Mouse (Mus musculus): ENCODE measurements around the gene Lrrc75b.
A peak's percentile ranks its signal among the peaks of the same experiment; 100 is the strongest.
"Not testable (repeated sequence)": the region's sequence is repeated elsewhere in the genome, so short reads cannot be mapped to it uniquely, and the experiment has no call there.

Gene Lrrc75b

GRCm38 (mm10) chr10:75566765-75567164, 6.6 kb upstream of the Lrrc75b start:
- DNase-seq = not testable (repeated sequence)

- no peak for DNase-seq
These were observed 6.2 kb upstream of the Lrrc75b start for GRCm38 (mm10) chr10:75566321-75566720.

GRCm38 (mm10) chr10:75565906-75566305, 5.8 kb upstream of the Lrrc75b start:
- peak; percentile 97 for DNase-seq

DNA sequence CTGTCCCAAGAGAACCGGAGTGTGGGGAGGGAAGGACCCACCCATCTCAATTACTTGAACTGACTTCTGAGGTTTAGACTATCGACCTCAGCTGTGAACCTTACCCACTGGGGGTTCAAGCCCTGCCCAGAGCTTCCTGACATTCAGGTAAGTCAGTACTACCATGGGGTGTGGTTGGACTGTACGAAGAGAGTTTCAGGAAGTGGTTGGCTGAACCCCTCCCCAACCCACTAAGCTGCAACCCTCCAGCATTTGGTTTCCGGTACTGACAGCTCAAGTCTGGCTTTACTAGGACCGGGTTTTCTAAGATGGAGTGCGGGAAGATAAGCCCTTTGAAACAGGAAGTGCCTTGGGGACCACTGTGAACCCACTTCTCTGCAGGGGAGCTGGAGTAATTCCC, 5.3 kb upstream of the Lrrc75b start:
- DNase-seq = peak; percentile 63

- DNase-seq = no peak
These were observed 4.6 kb upstream of the Lrrc75b start for GRCm38 (mm10) chr10:75564687-75565265.

DNA sequence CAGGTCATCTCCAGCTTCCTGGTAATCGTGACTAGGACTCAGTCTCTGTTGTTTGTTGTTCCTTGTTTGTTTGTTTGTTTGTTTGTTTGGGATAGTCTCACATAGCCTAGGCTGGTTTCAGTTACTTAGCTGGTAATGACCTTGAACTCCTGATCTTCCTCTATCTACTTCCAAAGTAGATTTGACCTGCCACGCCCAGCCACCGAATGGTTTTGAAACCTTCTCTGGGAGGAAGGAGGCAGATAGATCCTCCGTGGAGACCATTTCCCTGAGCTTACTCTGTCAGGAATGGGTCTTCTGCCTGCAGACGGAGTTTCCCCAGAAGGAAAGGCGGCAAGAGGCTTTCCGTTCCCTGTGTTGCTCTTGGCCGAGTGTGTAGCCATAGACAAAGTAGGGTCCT, 2.5 kb upstream of the Lrrc75b start:
- no peak for DNase-seq

DNA sequence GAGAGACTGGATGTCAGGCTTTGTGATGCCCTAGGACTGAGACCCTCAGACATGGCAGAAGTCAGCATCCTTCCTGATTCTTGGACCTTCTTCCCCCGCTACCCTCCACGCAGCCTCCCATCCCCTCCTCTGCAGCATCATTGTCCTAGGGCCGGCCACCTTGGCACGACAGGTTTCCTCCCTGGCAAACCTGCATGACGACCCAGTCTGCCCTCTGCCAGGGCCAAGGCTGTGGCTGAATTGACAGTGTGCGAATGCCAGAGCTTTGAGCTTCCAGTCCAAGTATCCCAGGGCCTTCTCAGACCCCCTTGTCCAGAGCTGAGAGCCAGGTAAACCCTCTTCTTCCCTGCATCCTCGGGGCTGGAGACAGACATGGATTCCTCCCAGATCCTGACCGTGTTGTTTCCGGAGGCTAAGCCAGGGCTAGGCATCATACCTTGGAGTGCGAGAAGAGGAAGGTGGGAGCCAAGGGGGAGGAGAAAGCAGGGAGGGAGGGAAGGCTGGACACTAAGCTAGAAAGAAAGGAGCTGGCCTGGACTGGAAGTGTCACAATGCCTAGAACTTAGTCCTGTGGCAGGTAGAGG, 1.0 kb upstream of the Lrrc75b start, which contains the start of gene Ggt1:
Gene Ggt1, plus strand, starts transcription at position 534 of the 584 bp plus-strand sequence.
- no peak for DNase-seq

DNA sequence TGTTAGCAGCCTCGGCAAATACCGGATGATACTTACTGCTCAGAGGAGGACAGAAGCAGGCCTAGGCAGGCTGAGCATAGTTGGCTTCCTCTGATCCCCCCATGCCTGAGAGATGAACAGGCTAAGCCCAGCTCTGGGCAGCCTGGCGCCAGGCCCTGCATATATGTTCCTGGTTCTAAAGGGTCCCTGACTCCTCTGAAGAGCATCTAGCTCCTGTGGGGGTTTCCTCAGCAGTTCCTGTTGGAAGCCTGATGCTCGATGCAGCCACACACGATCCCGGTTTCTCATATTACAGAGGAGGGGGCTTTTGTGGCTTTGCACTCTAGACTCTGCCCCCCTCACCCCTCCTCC, 394 bp upstream of the Lrrc75b start:
- no peak for DNase-seq

DNA sequence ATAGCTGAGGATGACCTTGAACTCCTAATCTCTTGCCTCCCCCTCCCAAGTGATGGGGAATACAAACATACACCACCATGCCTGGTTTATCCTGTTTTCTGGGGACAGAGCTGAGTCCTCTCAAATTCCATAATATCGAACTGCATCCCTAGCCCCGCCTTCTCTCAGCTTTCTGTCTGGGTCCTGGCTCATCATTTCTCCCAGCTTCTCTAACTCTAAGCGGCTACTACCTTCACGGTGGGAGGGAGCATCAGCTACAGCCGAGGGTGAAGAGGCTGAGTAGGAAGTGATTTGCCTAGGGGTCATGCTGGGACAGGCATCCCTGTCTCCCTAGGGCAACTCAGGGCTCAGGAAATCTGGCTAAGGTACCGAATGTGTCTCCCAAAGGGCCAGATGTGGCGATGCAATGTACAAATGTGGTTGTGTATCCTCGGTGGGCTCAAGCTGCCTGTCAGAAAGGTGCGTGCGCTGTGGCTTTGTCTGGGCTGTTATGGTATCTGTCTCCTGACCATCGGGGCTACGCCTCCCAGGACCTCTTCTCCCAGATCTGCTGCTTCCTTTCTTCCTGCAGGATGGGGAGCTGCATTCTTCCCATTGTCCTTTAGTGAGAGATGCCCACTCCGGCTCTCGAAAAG, 972 bp downstream of the Lrrc75b start:
- DNase-seq = no peak

DNA sequence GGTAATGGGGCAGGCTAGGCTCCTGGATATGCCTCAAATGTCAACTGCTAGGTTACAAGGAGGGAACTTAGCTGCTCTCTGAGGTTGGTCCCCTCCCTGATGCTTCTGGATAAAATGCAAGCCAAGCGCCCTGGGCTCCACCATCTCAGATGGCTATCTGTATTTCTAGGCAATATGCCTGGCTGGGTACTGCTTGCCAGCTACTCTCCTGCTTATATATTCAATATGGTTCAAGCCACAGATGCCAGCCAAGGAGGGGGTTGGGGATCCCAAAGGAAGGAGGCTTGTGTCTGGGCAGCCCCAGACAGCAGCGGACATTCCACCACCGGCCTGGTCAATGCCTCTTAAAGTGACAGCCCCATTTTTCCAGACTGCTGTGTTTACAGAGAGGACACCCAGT, 1.6 kb downstream of the Lrrc75b start:
- DNase-seq = peak; percentile 63

DNA sequence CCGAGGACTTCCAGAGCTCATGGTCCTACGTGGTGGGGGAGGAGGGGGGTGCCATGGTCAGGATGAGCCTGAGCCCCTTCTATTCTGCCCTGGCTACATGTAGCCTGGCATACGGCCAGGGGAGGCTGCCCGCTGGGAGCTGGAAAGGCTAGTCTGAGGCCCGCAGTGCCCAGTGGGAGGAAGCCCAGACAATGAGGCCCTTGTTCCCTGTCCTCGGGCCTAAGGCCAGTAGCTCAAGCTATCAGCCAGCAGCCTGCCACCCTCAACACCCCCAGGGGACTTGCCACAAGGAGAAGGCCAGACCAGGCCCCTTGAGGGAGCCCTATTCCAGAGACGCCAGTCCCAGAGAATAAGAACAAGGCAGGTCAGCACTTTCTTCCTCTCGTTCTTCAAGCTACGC, 4.1 kb downstream of the Lrrc75b start:
- no peak for DNase-seq

- DNase-seq = no peak
These were observed 4.6 kb downstream of the Lrrc75b start for GRCm38 (mm10) chr10:75555557-75555956.

DNA sequence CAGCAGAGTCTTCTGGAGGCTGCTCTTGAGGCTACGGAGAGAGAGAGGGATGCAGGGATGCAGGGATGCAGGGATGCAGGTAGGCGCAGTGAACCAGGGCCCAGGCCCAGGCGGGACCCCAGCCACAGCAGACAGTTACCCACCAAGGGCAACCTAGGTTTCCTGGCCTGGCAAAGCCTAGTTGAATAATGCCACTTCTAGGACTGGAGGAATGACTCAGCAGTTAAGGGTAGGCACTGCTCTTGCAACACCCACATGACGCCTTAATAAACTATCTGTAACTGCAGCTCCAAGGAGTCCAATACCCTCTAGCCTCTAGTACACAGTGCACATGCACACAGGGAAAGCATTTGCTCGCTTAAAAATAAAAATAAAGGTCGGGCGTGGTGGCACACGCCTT, 6.0 kb downstream of the Lrrc75b start:
- DNase-seq = no peak

DNA sequence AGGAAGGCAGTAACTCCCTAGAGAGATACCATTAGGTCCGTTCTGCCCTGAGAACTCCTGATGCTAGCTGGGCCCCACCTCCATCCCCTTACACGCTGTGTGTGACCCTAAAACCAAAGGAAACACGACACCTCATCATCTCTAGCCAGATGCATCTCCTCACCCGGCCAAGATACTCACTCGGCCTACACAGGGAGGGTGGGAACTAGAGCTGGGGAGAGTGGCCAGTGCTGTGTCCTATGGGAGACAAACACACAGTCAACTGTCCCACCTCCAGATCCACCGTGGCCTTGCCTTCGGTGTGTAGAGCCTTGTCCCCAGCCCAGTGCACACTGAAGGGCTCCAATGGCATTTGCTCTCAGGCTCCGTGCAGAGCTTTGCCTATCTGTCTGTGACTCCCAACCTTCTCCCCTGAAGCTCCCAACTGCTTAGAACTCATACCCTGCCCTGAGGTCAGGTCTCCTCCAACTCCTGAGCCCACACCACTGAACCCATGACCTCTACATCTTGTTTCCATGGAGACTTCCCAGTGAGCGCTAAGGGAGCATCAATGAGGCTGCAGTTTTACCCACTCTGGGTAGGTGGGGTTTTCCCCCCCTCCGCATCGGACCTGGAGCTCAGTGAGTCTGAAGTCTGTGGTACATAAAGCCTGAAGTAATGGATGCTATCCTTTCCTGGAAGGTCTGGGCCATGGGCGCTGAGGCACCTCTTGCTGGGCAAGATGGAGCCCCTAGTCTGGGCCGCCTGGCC, 7.3 kb downstream of the Lrrc75b start:
- no peak for DNase-seq

DNA sequence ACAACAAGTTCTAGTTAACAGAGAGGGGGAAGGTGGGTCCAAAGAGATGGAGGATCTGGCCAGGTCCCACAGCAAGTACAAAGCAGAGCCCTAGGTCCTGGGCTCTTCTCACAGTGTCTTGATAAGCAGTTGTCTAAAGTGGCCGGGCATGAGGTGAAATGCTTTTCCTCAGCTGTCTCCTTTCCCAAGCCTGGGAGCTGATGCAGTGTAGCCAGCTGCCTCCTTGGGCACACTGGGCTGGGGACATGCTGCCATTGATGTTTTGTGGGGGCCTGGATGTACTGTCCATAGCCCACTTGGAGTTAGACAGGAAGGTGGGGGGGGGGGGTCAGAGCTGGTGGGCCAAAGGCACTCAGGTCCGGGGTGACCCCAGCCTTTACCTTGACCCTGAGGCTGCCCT, 8.0 kb downstream of the Lrrc75b start:
- no peak for DNase-seq

DNA sequence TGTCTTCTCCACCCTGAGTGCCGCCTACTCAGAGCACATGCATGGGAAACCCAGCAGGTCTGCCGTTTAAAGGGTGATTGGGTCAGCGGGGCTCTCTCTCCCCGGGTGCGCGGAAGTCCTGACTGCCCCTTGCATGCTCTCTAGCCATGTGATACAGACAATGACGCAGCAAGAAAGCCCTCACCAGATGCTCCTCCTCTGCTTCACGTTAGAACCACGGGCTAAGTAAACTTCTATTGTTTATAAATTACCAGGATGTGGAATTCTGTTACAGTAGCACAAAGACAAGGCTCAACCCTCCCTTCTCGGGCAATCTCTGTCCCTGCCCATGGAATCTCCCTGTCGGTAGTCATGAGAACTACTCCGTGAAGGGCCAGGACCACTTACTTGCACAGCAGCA, 9.0 kb downstream of the Lrrc75b start:
- no peak for DNase-seq

- no peak for DNase-seq
These were observed 10.2 kb downstream of the Lrrc75b start for GRCm38 (mm10) chr10:75549886-75550285.

- DNase-seq = no peak
These were observed 11.6 kb downstream of the Lrrc75b start for GRCm38 (mm10) chr10:75548486-75548885.

DNA sequence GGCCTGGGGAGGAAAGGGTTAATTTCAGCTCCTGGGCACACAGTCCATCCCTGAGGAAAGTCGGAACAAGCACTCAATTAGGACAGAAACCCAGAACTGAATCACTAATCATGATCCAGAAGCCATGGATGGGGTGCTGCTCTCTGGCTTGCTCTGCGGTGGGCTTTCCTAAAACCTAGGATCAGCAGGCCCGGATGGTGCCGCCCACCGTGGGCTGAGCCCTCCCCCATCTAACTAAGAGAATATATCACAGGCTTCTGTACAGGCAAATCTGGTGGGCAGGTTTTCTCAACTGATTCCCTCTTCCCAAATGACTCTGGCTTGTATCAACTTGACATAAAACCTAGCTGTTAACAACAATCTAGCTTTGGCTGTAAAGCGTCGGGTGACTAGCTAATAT, 12.2 kb downstream of the Lrrc75b start:
- DNase-seq = no peak

DNA sequence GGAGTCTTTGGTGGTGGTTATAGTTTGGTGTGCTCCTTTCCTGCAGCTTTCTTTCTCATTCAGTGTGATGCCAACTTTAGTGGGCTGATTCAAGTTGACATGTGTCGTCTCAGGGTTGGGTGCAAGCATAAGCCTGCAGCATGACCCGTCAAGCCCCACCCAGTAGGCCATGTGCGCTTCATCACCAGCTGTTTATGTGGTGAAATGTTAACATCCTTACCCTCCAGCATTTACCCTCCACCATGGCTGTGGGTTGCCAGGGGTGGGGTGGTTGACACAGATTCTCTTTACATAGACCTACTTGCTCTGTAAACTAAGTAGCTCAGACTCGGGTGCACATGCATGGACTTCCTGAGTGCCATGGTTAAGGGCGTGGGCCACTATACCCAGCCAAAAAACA, 24.0 kb downstream of the Lrrc75b start:
- DNase-seq = no peak

DNA sequence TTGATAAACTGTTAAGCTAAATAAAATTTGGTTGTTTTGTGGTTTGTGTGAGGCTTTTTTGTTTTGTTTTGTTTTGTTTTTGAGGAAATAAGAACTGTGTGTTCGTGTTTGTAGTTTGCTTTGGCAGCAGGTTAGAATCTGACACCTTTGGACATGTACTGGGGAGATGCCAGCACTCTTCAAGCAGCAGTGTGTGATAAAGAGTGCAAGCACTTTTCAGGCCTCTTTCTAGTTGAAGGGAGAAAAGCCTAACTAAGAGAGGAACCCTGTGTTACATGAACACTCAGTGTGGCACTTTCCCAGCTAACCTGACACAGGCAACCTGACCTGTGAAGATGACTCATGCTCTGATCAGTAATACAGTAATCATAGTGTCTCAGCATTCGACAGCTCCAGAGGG, 24.7 kb downstream of the Lrrc75b start:
- no peak for DNase-seq

- no peak for DNase-seq
These were observed 25.2 kb downstream of the Lrrc75b start for GRCm38 (mm10) chr10:75534934-75535333.

GRCm38 (mm10) chr10:75534216-75534615, 25.9 kb downstream of the Lrrc75b start:
- no peak for DNase-seq

- peak; percentile 30 for DNase-seq
These were observed 28.5 kb downstream of the Lrrc75b start for GRCm38 (mm10) chr10:75531532-75532090.

Measured in kidney, adult 11 months (tissue).